Mouse (Mus musculus) embryonic fibroblast, embryonic 13.5 days (primary cell): ENCODE data around the gene Cnot6l.

Experiments used
- CTCF ChIP-seq: IDR thresholded peaks from 2 replicates; pipeline ENCODE4 v1.5.1; 2011; ENCODE audit warnings: mild to moderate bottlenecking, control low read depth, low read length, moderate library complexity, borderline replicate concordance; ENCODE audit not compliant: insufficient read depth
- POLR2A ChIP-seq: IDR thresholded peaks from 2 replicates; pipeline ENCODE4 v1.6.1; 2011; ENCODE audit warnings: low read depth, mild to moderate bottlenecking, control low read depth, low read length, moderate library complexity

GRCm38 (mm10) chr5:96207531-96207930 lies 43.6 kb upstream of the Cnot6l start:
- no peak for TF ChIP-seq CTCF
- TF ChIP-seq POLR2A, result no peak
